Mouse (Mus musculus): ENCODE measurements around the gene Nckap1l.

The Nckap1l gene

GRCm38 (mm10) chr15:103537822-103538213 lies 84.2 kb downstream of the Nckap1l start, which contains the start of gene Ppp1r1a:
TSS of gene Ppp1r1a (minus strand) at chr15:103538003.
- peak; percentile 38 to 73 for DNase-seq (ENCODE audit: low spot score in 2 of 2)

GRCm38 (mm10) chr15:103539259-103539658 lies 85.7 kb downstream of the Nckap1l start:
- peak in 1 of 2 experiments; percentile 29 for DNase-seq (ENCODE audit: low spot score in 2 of 2)

GRCm38 (mm10) chr15:103540646-103541045 lies 87.1 kb downstream of the Nckap1l start:
- DNase-seq (ENCODE audit: low spot score in 2 of 2), result peak in 1 of 2 experiments; percentile 44

GRCm38 (mm10) chr15:103542526-103542925 lies 88.9 kb downstream of the Nckap1l start:
- DNase-seq (ENCODE audit: low spot score in 2 of 2), result peak; percentile 9 to 33

- DNase-seq (ENCODE audit: low spot score in 2 of 2), result peak in 1 of 2 experiments; percentile 2
Measured at GRCm38 (mm10) chr15:103547983-103548382, 94.4 kb downstream of the Nckap1l start.

Measured in urinary bladder, postnatal 4 days (tissue).